Mouse (Mus musculus): ENCODE measurements around the gene Lrrc40. TPM values are rescaled to one million over a fixed set of nuclear protein-coding genes. Genes with fewer than 3 reads are reported as not detected.
"Not testable (repeated sequence)": the region's sequence is repeated elsewhere in the genome, so short reads cannot be mapped to it uniquely, and the experiment has no call there.

Gene Lrrc40
- total RNA-seq, 2 experiments from 2014 or later: 27.4 to 30.0 TPM

- DNase-seq (ENCODE audit: low spot score in 2 of 2): no peak
- intact Hi-C loops (cut with DNase I): no loop called here
Observed at GRCm38 (mm10) chr3:158076685-158077379, 40.4 kb downstream of the Lrrc40 start.

- DNase-seq (ENCODE audit: low spot score in 2 of 2): no peak
- intact Hi-C loops (cut with DNase I): no loop called here
Observed at GRCm38 (mm10) chr3:158077380-158077772, 40.9 kb downstream of the Lrrc40 start.

DNA sequence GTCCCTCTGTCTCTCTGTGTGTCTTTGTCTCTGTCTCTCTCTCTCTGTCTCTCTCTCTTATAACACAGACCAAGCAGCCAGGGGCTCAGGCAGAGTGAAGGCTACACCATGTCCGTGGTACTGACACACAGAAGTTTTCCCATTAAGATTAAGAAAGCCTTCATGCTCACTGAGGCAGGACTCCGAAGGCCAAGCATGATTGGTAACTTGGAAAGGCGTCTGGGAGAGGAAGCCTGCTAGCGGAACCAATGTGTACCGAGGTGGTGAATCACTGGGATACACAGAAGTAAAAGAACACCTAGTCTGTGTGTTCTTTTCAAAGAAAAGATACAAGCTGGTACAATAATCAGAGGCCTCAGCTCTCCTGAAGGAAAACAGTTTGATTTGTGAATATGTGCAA, 41.4 kb downstream of the Lrrc40 start:
- DNase-seq (ENCODE audit: low spot score in 2 of 2): no peak
- intact Hi-C loops (cut with DNase I): no loop called here

DNA sequence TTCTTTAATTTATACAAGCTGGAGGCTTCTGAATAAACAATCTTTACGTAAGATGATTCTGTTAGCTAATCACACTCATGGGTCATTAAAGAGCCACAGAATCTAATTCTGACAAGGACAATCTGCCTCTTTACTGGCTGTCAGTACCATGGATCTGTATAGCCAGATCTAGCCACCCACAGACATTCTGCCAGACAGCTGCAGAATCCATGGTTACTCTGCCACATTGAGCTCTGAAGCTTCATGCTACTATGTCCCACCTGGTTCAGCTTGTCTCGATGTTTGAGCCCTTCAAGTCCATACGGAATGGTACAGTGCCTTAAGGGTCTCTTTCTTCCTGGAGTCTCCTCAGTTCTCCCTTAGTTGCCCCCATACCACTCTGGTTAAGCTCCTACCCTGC, 55.1 kb downstream of the Lrrc40 start:
- intact Hi-C loops (cut with DNase I): no loop called here
- no peak for DNase-seq (ENCODE audit: low spot score in 2 of 2)

DNA sequence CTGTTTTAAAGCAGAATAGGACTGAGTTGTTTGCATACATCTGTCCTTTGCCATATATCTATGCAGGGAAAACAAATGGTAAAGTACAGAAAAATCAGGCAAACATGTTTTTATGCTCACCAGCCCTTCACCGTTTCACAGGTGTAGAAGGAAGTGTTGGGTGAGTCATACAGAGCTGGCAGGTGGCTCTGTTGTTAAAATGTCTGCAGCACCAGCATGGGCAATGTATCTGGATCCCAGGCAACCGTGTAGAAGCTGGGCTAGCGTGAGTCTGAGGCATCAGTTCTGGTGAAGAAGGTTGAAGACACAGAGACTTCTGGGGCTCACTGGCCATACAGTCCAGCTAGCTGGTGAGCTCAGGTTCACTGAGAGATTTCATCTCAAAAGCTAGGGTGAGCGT, 57.5 kb downstream of the Lrrc40 start:
- intact Hi-C loops (cut with DNase I): no loop called here
- DNase-seq (ENCODE audit: low spot score in 2 of 2): no peak

GRCm38 (mm10) chr3:158102043-158102442, 65.6 kb downstream of the Lrrc40 start:
- DNase-seq (ENCODE audit: low spot score in 2 of 2); intact Hi-C loops (cut with DNase I): not testable (repeated sequence)

GRCm38 (mm10) chr3:158102530-158102929, 66.1 kb downstream of the Lrrc40 start:
- DNase-seq (ENCODE audit: low spot score in 2 of 2); intact Hi-C loops (cut with DNase I): not testable (repeated sequence)

- intact Hi-C loops (cut with DNase I): no loop called here
- no peak for DNase-seq (ENCODE audit: low spot score in 2 of 2)
Observed at GRCm38 (mm10) chr3:158103467-158103866, 67.0 kb downstream of the Lrrc40 start.

- intact Hi-C loops (cut with DNase I): no loop called here
- DNase-seq (ENCODE audit: low spot score in 2 of 2): no peak
Observed at GRCm38 (mm10) chr3:158105260-158105659, 68.8 kb downstream of the Lrrc40 start.

Other genes with a start within 250 kb of the Lrrc40 start
- 1 to 10 TPM; 5.9 to 7.2 TPM for gene Cth, start 111.6 kb upstream of the Lrrc40 start, total RNA-seq (2021)
- 100 to 1,000 TPM; 101 to 104 TPM for gene Ankrd13c, start 89.4 kb upstream of the Lrrc40 start, total RNA-seq (2021)
- gene Srsf11, start within 50 bp of the Lrrc40 start, total RNA-seq (2021): 100 to 1,000 TPM; 120 to 220 TPM